Mouse (Mus musculus): ENCODE data around the gene Cltrn. TPM values are rescaled to one million over a fixed set of nuclear protein-coding genes. Genes with fewer than 3 reads are reported as not detected.

The Cltrn gene
- polyA plus RNA-seq (2015; fragmentation: Nextera tagmentation; extraction: Ambion mirVana), result not detected in 2 replicates

- whole genome bisulfite sequencing, result 87% methylated on average over 4 of the region's 4 CpGs
- no peak within 1 kb of the TSS for H3K4me3 ChIP-seq (replicated peaks)
- no peaks in the 10 kb centered on the region for H3K4me1 ChIP-seq (replicated peaks)
- peaks cover 30% of the 10 kb centered on the region for H3K27me3 ChIP-seq
- no peak within 1 kb of the TSS for H3K27ac ChIP-seq
- no peak for ATAC-seq
- H3K9me3 ChIP-seq, result no peaks in the 10 kb centered on the region
- no peaks in the 10 kb centered on the region for H3K36me3 ChIP-seq
- H3K9ac ChIP-seq (replicated peaks), result no peak within 1 kb of the TSS
- H3K4me2 ChIP-seq (replicated peaks), result no peak within 1 kb of the TSS
These were observed at the start of gene Cltrn for GRCm38 (mm10) chrX:164088582-164088981. Gene Cltrn, plus strand, starts transcription at chrX:164088830.

DNA sequence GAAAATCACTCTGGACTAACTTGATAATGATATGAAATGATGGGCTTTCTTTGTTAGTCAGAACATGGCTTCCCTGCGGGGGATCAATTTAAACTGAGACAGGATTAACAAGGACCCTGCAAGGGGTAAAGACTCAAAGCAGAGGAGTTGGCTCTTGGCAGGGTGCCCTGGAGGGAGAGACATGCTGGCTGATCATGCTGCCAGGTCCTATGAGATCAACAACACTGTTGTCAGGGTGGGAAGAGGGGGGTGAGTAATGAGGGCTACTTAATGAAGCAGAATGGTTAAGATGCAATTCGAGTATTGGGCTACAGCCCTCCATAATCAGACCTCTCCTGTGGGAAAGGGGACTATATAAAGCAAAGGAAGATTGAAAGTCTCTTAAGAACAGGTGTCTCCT lies 49.7 kb upstream of the Cltrn start:
- peak; percentile 69 for ATAC-seq
- WGBS, result 35% methylated on average over 2 of the region's 2 CpGs
- H3K4me1 ChIP-seq (replicated peaks), result no peaks in the 10 kb centered on the region

GRCm38 (mm10) chrX:164042069-164042468 lies 46.6 kb upstream of the Cltrn start:
- H3K36me3 ChIP-seq, result no peaks in the 10 kb centered on the region
- H3K4me1 ChIP-seq (replicated peaks), result no peaks in the 10 kb centered on the region
- H3K4me2 ChIP-seq (replicated peaks), result no peak overlapping the region
- ATAC-seq, result no peak
- H3K9me3 ChIP-seq, result no peaks in the 10 kb centered on the region
- no peak overlapping the region for H3K9ac ChIP-seq (replicated peaks)
- WGBS, result 70% methylated on average over 13 of the region's 13 CpGs
- H3K27ac ChIP-seq, result no peak overlapping the region
- H3K27me3 ChIP-seq, result peaks cover 10% of the 10 kb centered on the region; the same call in 1 of the 2 replicates
- H3K4me3 ChIP-seq (replicated peaks), result no peak overlapping the region

More for the DNA sequence above, 49.7 kb upstream of the Cltrn start:
- Histone ChIP-seq H3K4me2 (replicated peaks) (no peak overlapping the region), H3K27me3 (peaks cover 9% of the 10 kb centered on the region; the same call in 1 of the 2 replicates), H3K4me3 (replicated peaks) (no peak overlapping the region), H3K9me3 (no peaks in the 10 kb centered on the region), H3K36me3 (no peaks in the 10 kb centered on the region), H3K9ac (replicated peaks) (no peak overlapping the region), H3K27ac (no peak overlapping the region)

- no peak overlapping the region for H3K4me3 ChIP-seq (replicated peaks)
- no peaks in the 10 kb centered on the region for H3K9me3 ChIP-seq
- peaks cover 8% of the 10 kb centered on the region; the same call in 1 of the 2 replicates for H3K27me3 ChIP-seq
- H3K27ac ChIP-seq, result no peak overlapping the region
- no peaks in the 10 kb centered on the region for H3K36me3 ChIP-seq
- H3K9ac ChIP-seq (replicated peaks), result no peak overlapping the region
- no peak overlapping the region for H3K4me2 ChIP-seq (replicated peaks)
- 86% methylated on average over 2 of the region's 2 CpGs for WGBS
- no peak for ATAC-seq
- H3K4me1 ChIP-seq (replicated peaks), result no peaks in the 10 kb centered on the region
These were observed 41.9 kb upstream of the Cltrn start for GRCm38 (mm10) chrX:164046736-164047135.

DNA sequence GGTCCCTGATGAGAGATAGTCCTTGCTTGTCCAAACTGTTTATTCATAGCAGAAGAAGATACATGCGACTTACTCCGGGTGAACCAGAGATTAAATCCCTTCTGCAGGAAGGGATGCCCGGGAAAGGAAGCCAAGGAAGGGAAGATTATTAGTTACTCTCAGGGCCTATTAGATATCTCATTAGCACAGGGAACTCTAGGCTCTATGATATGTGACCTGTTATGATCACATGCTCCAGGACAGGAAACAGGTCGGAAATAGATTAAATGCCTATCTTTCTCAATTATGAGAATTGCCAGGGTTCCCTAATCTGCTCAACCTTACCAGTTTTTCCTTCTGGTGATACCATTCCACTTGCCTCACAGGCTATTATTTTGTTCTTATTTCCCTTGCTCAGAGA lies 32.9 kb upstream of the Cltrn start:
- Histone ChIP-seq H3K4me2 (replicated peaks) (no peak overlapping the region), H3K4me3 (replicated peaks) (no peak overlapping the region), H3K9me3 (no peaks in the 10 kb centered on the region), H3K27me3 (peaks cover 17% of the 10 kb centered on the region; the same call in 1 of the 2 replicates), H3K4me1 (replicated peaks) (no peaks in the 10 kb centered on the region), H3K36me3 (no peaks in the 10 kb centered on the region), H3K27ac (no peak overlapping the region), H3K9ac (replicated peaks) (no peak overlapping the region)
- WGBS, result 88% methylated on average over 4 of the region's 4 CpGs
- ATAC-seq, result no peak

GRCm38 (mm10) chrX:164058523-164058922 lies 30.1 kb upstream of the Cltrn start:
- H3K4me3 ChIP-seq (replicated peaks), result no peak overlapping the region
- H3K36me3 ChIP-seq, result no peaks in the 10 kb centered on the region
- WGBS, result 76% methylated on average over 3 of the region's 3 CpGs
- H3K27me3 ChIP-seq, result peaks cover 24% of the 10 kb centered on the region; the same call in 1 of the 2 replicates
- H3K4me1 ChIP-seq (replicated peaks), result no peaks in the 10 kb centered on the region
- no peaks in the 10 kb centered on the region for H3K9me3 ChIP-seq
- no peak overlapping the region for H3K4me2 ChIP-seq (replicated peaks)
- ATAC-seq, result no peak
- H3K9ac ChIP-seq (replicated peaks), result no peak overlapping the region
- H3K27ac ChIP-seq, result no peak overlapping the region

DNA sequence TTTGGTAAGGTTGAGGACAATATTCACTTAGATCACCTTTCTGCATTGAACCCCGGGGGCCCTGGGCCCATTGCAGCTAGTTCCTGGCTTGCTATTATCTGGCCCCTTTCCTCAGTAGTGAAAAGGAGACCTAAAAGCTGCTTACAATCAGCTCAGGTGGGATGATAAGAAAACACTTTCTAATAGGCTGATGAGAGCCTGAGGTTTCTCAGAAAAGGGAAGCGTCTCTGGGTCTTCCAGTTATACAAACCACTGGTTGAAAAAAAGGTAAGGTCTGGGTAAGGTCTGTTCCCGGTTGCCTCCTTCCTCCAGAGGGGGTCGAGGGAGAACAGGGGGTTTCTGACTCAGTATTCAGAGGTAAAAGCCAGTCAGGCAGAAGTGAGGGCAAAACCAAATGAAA lies 29.6 kb upstream of the Cltrn start:
- Histone ChIP-seq H3K4me2 (replicated peaks) (no peak overlapping the region), H3K4me3 (replicated peaks) (no peak overlapping the region), H3K9ac (replicated peaks) (no peak overlapping the region), H3K4me1 (replicated peaks) (no peaks in the 10 kb centered on the region), H3K36me3 (no peaks in the 10 kb centered on the region), H3K9me3 (no peaks in the 10 kb centered on the region), H3K27me3 (peaks cover 24% of the 10 kb centered on the region; the same call in 1 of the 2 replicates), H3K27ac (no peak overlapping the region)
- WGBS, result 75% methylated on average over 4 of the region's 4 CpGs
- no peak for ATAC-seq

- Histone ChIP-seq H3K4me3 (replicated peaks) (no peak overlapping the region), H3K4me2 (replicated peaks) (no peak overlapping the region), H3K27ac (no peak overlapping the region), H3K4me1 (replicated peaks) (no peaks in the 10 kb centered on the region), H3K9ac (replicated peaks) (no peak overlapping the region), H3K9me3 (no peaks in the 10 kb centered on the region), H3K27me3 (peaks cover 3% of the 10 kb centered on the region; the same call in 1 of the 2 replicates), H3K36me3 (no peaks in the 10 kb centered on the region)
- WGBS, result 18% methylated on average over 2 of the region's 2 CpGs
- ATAC-seq, result peak; percentile 77; the same call in 1 of the 2 replicates
These were observed 22.4 kb upstream of the Cltrn start for GRCm38 (mm10) chrX:164066185-164066584.

- H3K27ac ChIP-seq, result no peak overlapping the region
- no peaks in the 10 kb centered on the region for H3K27me3 ChIP-seq
- H3K4me1 ChIP-seq (replicated peaks), result no peaks in the 10 kb centered on the region
- no peaks in the 10 kb centered on the region for H3K9me3 ChIP-seq
- H3K4me3 ChIP-seq (replicated peaks), result no peak overlapping the region
- no peak overlapping the region for H3K4me2 ChIP-seq (replicated peaks)
- ATAC-seq, result no peak
- WGBS, result 79% methylated on average over 4 of the region's 4 CpGs
- H3K9ac ChIP-seq (replicated peaks), result no peak overlapping the region
- H3K36me3 ChIP-seq, result peaks cover 8% of the 10 kb centered on the region; the same call in 1 of the 2 replicates
These were observed 19.7 kb upstream of the Cltrn start for GRCm38 (mm10) chrX:164068968-164069367.

- 24% methylated on average over 54 of the region's 54 CpGs for WGBS
- peak within 1 kb of the TSS; percentile 68 for H3K4me2 ChIP-seq (replicated peaks)
- H3K9ac ChIP-seq (replicated peaks), result peak within 1 kb of the TSS; percentile 63
- H3K4me1 ChIP-seq (replicated peaks), result peaks cover 8% of the 10 kb centered on the region
- H3K27me3 ChIP-seq, result no peaks in the 10 kb centered on the region; the same call in 1 of the 2 replicates
- peak within 1 kb of the TSS; percentile 83 for H3K27ac ChIP-seq
- H3K9me3 ChIP-seq, result no peaks in the 10 kb centered on the region
- H3K36me3 ChIP-seq, result peaks cover 8% of the 10 kb centered on the region; the same call in 1 of the 2 replicates
- ATAC-seq, result peak; percentile 99
- peak within 1 kb of the TSS; percentile 56 for H3K4me3 ChIP-seq (replicated peaks)
These were observed 12.4 kb upstream of the Cltrn start, which contains the start of gene Siah1b for GRCm38 (mm10) chrX:164076040-164076775. Gene Siah1b, minus strand, starts transcription at chrX:164076493.

DNA sequence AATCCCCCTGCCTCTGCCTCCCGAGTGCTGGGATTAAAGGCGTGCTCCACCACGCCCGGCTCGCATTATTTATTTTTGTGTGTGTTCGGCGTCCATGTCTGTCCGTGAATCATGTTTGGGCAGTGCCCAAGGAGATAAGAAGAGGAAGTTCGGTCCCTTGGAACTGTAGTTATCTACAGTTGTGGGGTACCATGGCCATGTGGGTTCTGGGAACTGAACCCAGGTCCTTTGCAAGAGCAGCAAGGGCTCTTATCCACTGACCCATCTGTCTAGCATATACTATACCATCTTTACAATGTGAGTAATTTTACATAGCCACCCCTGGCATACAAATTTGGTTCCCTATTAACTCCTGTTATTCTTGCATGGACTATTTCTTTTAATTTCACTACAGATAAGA lies 6.6 kb upstream of the Cltrn start:
- no peak for ATAC-seq
- H3K4me1 ChIP-seq (replicated peaks), result no peaks in the 10 kb centered on the region

DNA sequence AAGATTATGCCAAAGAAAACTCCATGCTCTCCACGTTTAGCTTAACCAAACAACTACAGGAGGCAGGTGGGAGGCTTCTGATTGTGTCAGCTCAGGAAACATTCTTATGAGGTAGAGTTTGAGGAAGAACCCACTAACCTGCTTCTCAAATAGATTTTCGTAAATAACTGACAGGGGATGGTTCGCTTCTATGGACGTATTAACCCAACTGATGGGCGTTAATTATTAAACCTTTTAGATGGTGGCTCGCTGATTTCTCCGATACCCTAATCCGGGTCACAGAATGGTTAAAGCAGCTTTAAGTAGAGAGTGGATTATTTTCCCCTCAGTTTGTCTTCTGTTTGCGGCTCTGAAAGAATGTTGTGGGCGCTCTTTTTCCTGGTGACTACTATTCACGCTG lies 1.3 kb downstream of the Cltrn start:
- Histone ChIP-seq H3K4me3 (replicated peaks) (no peak overlapping the region), H3K27ac (no peak overlapping the region), H3K36me3 (no peaks in the 10 kb centered on the region), H3K4me2 (replicated peaks) (no peak overlapping the region), H3K9me3 (no peaks in the 10 kb centered on the region), H3K4me1 (replicated peaks) (no peaks in the 10 kb centered on the region), H3K9ac (replicated peaks) (no peak overlapping the region), H3K27me3 (peaks cover 31% of the 10 kb centered on the region)
- WGBS, result 68% methylated on average over 11 of the region's 11 CpGs
- no peak for ATAC-seq

More for the DNA sequence above, 6.6 kb upstream of the Cltrn start:
- H3K4me2 ChIP-seq (replicated peaks), result no peak overlapping the region
- peaks cover 7% of the 10 kb centered on the region; the same call in 1 of the 2 replicates for H3K27me3 ChIP-seq
- no peak overlapping the region for H3K9ac ChIP-seq (replicated peaks)
- H3K36me3 ChIP-seq, result no peaks in the 10 kb centered on the region
- no peaks in the 10 kb centered on the region for H3K9me3 ChIP-seq
- H3K4me3 ChIP-seq (replicated peaks), result no peak overlapping the region
- WGBS, result 91% methylated on average over 9 of the region's 9 CpGs
- no peak overlapping the region for H3K27ac ChIP-seq
